Mouse (Mus musculus) liver, embryonic 13.5 days (tissue): ENCODE results near the gene Gdf11. TPM values are rescaled to one million over a fixed set of nuclear protein-coding genes. Genes with fewer than 3 reads are reported as not detected.

Experiments used
- ATAC-seq: fragments of 200-750 bp; cut with Nextera tagmentation; 2 replicates; pipeline ENCODE4 v1.8.0; 2017; ENCODE audit warnings: low read depth, mild to moderate bottlenecking, moderate number of reproducible peaks, moderate library complexity
- DNase-seq: peaks from one replicate; pipeline ENCODE4 v3.0.0; 2022
- H3K27ac ChIP-seq: fragments of 300-500 bp; sonication (generic); 2 replicates; pipeline ENCODE4 v1.5.1; 2015; ENCODE audit warnings: moderate library complexity, mild to moderate bottlenecking, inconsistent platforms
- H3K27me3 ChIP-seq: fragments of 300-500 bp; sonication (generic); 2 replicates; pipeline ENCODE4 v1.6.1; 2015; ENCODE audit warnings: mild to moderate bottlenecking, inconsistent platforms
- H3K36me3 ChIP-seq: fragments of 300-500 bp; sonication (generic); 2 replicates; pipeline ENCODE4 v1.6.1; 2015; ENCODE audit warnings: mild to moderate bottlenecking, inconsistent platforms
- H3K4me1 ChIP-seq: fragments of 300-500 bp; sonication (generic); replicated peaks from 2 replicates; pipeline ENCODE4 v1.6.1; 2015; ENCODE audit warnings: inconsistent platforms
- H3K4me2 ChIP-seq: fragments of 300-500 bp; sonication (generic); 2 replicates; pipeline ENCODE4 v1.6.1; 2015; ENCODE audit warnings: inconsistent platforms, mild to moderate bottlenecking, moderate library complexity
- H3K4me3 ChIP-seq: fragments of 300-500 bp; sonication (generic); replicated peaks from 2 replicates; pipeline ENCODE4 v1.5.1; 2015; ENCODE audit warnings: mild to moderate bottlenecking, inconsistent platforms
- H3K9ac ChIP-seq: fragments of 300-500 bp; sonication (generic); 2 replicates; pipeline ENCODE4 v1.6.1; 2015; ENCODE audit warnings: mild to moderate bottlenecking, inconsistent platforms
- H3K9me3 ChIP-seq: fragments of 300-500 bp; sonication (generic); replicated peaks from 2 replicates; pipeline ENCODE4 v1.6.1; 2016; ENCODE audit warnings: inconsistent platforms
- WGBS: fragments of 180-500 bp; shearing (Covaris S2); methylation state at CpG from one replicate; pipeline ENCODE4 v1.1.7; 2015; ENCODE audit not compliant: insufficient replicate concordance; 5-methylcytosine and 5-hydroxymethylcytosine counted together
- polyA plus RNA-seq: library from polyadenylated mRNA; unstranded; fragments of >200 nt; fragmentation: Nextera tagmentation; extraction: Ambion mirVana; gene quantifications from 2 replicates; pipeline ENCODE4 v1.2.1, GENCODE M21; 2015

The Gdf11 gene
- polyA plus RNA-seq, 1 experiment from 2014 or later, result 0.43 TPM

- Histone ChIP-seq H3K9ac (no peak overlapping the region), H3K4me3 (no peak overlapping the region), H3K4me2 (no peak overlapping the region), H3K9me3 (no peaks in the 10 kb centered on the region), H3K27ac (no peak overlapping the region), H3K36me3 (no peaks in the 10 kb centered on the region), H3K4me1 (0 out of 2 replicates have a peak, but pooled peaks cover 8% of the 10 kb centered on the region), H3K27me3 (peaks cover 74% of the 10 kb centered on the region)
- DNase-seq, result no peak
- ATAC-seq, result no peak
- 56% methylated on average over 7 of the region's 7 CpGs for WGBS
Measured at GRCm38 (mm10) chr10:128929638-128930378, 38.3 kb upstream of the Gdf11 start.

GRCm38 (mm10) chr10:128928356-128928755, 36.8 kb upstream of the Gdf11 start:
- H3K27ac ChIP-seq, result no peak overlapping the region
- no peaks in the 10 kb centered on the region for H3K9me3 ChIP-seq
- WGBS, result 30% methylated on average over 4 of the region's 4 CpGs
- no peak for DNase-seq
- no peaks in the 10 kb centered on the region for H3K36me3 ChIP-seq
- no peak overlapping the region for H3K9ac ChIP-seq
- H3K4me1 ChIP-seq, result peaks cover 11% of the 10 kb centered on the region
- H3K4me2 ChIP-seq, result no peak overlapping the region
- no peak overlapping the region for H3K4me3 ChIP-seq
- ATAC-seq, result no peak
- peaks cover 60% of the 10 kb centered on the region for H3K27me3 ChIP-seq

DNA sequence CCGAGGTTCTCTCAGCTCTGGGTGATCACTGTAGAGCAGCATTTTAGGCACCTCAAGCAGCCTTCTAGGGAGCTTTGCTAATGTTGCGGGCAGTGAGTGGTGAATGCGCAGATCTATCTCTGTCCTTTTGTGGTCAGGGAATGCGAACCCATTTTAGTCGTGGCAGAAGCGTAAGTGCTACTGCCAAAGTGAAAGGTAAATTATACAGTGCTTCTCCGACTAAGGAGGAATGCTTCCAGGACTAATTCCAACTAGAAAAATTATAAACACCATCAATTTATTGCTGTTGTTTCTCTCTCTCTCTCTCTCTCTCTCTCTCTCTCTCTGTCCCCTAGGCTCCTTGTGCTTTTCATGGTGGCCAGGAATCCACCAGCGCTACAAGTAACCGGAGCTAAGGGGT, 32.4 kb upstream of the Gdf11 start, which contains the start of gene Bloc1s1:
Bloc1s1 (minus strand) TSS at position 101 of the 400 bp plus-strand sequence.
- no peaks in the 10 kb centered on the region for H3K9me3 ChIP-seq
- H3K4me3 ChIP-seq, result peak within 1 kb of the TSS; percentile 90
- peaks cover 20% of the 10 kb centered on the region; the same call in 1 of the 2 replicates for H3K27me3 ChIP-seq
- peak within 1 kb of the TSS; percentile 88 for H3K9ac ChIP-seq
- peak within 1 kb of the TSS; percentile 81 for H3K4me2 ChIP-seq
- DNase-seq, result no peak
- no peak for ATAC-seq
- peak within 1 kb of the TSS; percentile 87 for H3K27ac ChIP-seq
- no peaks in the 10 kb centered on the region for H3K36me3 ChIP-seq
- WGBS, result 49% methylated on average over 9 of the region's 9 CpGs
- peaks cover 38% of the 10 kb centered on the region for H3K4me1 ChIP-seq

GRCm38 (mm10) chr10:128923013-128923691, 31.6 kb upstream of the Gdf11 start:
- Histone ChIP-seq H3K9me3 (no peaks in the 10 kb centered on the region), H3K4me3 (peak overlapping the region; percentile 90), H3K27me3 (peaks cover 13% of the 10 kb centered on the region; the same call in 1 of the 2 replicates), H3K4me2 (peak overlapping the region; percentile 81), H3K9ac (peak overlapping the region; percentile 88), H3K4me1 (peaks cover 42% of the 10 kb centered on the region), H3K27ac (peak overlapping the region; percentile 87), H3K36me3 (no peaks in the 10 kb centered on the region)
- under 1% methylated on average over 42 of the region's 42 CpGs for WGBS
- DNase-seq (peak; percentile 90), ATAC-seq (peak; percentile 97)

- Histone ChIP-seq H3K4me1 (peaks cover 44% of the 10 kb centered on the region), H3K4me3 (peak within 1 kb of the TSS; percentile 90), H3K36me3 (peaks cover 3% of the 10 kb centered on the region), H3K27me3 (peaks cover 8% of the 10 kb centered on the region; the same call in 1 of the 2 replicates), H3K9me3 (no peaks in the 10 kb centered on the region), H3K27ac (peak within 1 kb of the TSS; percentile 87), H3K4me2 (peak within 1 kb of the TSS; percentile 81), H3K9ac (peak within 1 kb of the TSS; percentile 88)
- DNase-seq (no peak), ATAC-seq (no peak)
- 23% methylated on average over 1 of the region's 1 CpGs for WGBS
Measured at GRCm38 (mm10) chr10:128922822-128923012, 31.2 kb upstream of the Gdf11 start, which contains the start of gene Rdh5. TSS of gene Rdh5 (minus strand) at chr10:128922888.

DNA sequence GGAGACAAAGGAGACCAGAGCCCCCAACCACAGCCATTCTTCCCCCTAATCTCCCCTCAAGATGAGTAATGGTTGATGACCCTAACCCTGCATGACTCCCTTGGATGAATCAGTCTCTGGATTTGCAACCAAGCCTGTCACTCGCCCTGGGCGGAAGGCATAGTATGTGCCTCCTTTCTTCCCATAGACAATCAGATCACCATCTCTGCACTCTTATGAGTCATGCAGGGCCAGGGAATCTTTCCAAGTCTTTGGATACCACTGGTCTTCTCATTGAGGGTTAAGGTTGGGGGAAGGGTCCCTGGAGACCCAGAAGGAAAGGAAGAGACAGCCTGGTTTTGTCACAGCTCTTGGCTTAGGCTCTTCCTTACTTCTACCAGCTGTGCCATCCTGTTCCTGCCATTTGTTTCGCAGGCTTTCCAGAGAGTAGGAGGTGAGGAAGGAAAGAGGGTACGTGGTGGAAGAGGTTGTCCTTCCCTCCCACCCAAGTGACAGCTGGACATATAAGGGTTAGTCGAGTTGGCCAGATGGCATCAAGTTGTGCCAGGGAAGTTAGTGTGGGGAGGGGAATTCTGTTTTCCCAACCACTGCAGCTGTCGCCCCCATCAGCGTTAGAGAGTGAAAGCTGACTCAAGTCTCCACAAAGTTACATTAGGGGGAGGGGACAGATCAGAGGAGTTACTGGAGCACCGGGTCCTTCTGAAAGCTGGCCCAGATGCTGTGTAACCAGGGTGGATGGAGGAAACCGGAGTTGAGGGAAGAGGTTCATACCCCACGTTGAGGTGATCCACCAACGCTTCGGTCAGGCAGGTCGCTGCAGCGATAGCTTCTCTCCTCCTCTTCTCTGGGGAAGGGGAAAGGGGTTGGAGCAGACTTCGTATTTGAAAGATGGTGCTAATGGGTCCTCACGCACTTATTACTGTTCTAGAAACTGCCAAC, 30.6 kb upstream of the Gdf11 start:
- Histone ChIP-seq H3K36me3 (peaks cover 8% of the 10 kb centered on the region), H3K4me3 (peak overlapping the region; percentile 90), H3K9ac (peak overlapping the region; percentile 88), H3K9me3 (no peaks in the 10 kb centered on the region), H3K4me2 (peak overlapping the region; percentile 81), H3K27ac (no peak overlapping the region), H3K27me3 (0 out of 2 replicates have a peak, but pooled peaks cover 7% of the 10 kb centered on the region), H3K4me1 (peaks cover 48% of the 10 kb centered on the region)
- no peak for ATAC-seq
- 67% methylated on average over 16 of the region's 16 CpGs for WGBS
- DNase-seq, result no peak

DNA sequence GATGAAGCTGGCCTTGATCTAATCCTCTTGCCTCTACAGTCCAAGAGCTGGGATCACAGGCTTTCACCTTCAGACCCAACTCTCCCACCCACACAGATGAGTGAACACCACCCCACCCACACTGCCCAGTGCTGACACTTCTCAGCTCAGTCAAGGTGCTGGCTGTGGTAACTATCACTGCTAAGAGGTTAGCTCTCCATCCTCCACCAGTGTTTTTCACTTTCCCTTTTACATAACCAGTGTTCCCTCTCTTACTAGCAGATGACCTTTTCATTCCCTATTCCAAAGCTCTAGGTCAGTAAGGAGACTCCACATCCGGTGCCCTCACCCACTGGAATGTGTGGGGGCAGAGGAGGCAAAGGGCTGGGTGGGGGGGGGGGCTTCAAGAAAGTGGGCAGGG, 29.7 kb upstream of the Gdf11 start:
- 0 out of 2 replicates have a peak, but pooled peaks cover 3% of the 10 kb centered on the region for H3K27me3 ChIP-seq
- peaks cover 13% of the 10 kb centered on the region for H3K36me3 ChIP-seq
- no peak overlapping the region for H3K9ac ChIP-seq
- no peak for ATAC-seq
- WGBS, result 50% methylated on average over 1 of the region's 1 CpGs
- H3K9me3 ChIP-seq, result no peaks in the 10 kb centered on the region
- no peak for DNase-seq
- H3K27ac ChIP-seq, result no peak overlapping the region
- no peak overlapping the region for H3K4me2 ChIP-seq
- H3K4me3 ChIP-seq, result no peak overlapping the region
- H3K4me1 ChIP-seq, result peaks cover 48% of the 10 kb centered on the region

GRCm38 (mm10) chr10:128920736-128921161, 29.2 kb upstream of the Gdf11 start:
- Histone ChIP-seq H3K27me3 (0 out of 2 replicates have a peak, but pooled peaks cover 3% of the 10 kb centered on the region), H3K4me1 (peaks cover 48% of the 10 kb centered on the region), H3K27ac (no peak overlapping the region), H3K9me3 (no peaks in the 10 kb centered on the region), H3K4me2 (no peak overlapping the region), H3K36me3 (peaks cover 13% of the 10 kb centered on the region), H3K9ac (no peak overlapping the region), H3K4me3 (no peak overlapping the region)
- ATAC-seq (no peak), DNase-seq (no peak)
- WGBS, result 60% methylated on average over 3 of the region's 3 CpGs

DNA sequence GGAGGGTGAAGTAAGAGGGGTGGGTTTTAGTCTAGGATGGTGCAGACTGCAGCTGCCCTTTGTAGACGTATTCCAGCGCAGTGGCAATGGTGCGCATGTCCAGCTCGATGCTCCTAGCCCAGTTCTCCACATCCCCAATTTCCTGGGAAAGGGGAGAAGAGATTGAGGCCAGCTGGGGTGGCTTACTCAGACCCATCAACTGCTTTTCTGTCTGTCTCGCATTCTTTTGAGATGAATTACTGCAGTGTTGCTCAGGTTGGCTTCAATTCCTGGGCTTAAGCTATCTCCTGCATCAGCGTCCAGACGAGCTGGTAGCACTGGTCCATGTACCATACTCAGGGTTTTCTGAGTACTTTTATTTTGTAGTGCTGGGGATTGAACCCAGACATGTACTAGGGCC, 28.4 kb upstream of the Gdf11 start:
- no peak overlapping the region; the same call in 1 of the 2 replicates for H3K27ac ChIP-seq
- DNase-seq (no peak), ATAC-seq (no peak)
- no peak overlapping the region for H3K4me2 ChIP-seq
- H3K9me3 ChIP-seq, result no peaks in the 10 kb centered on the region
- H3K9ac ChIP-seq, result no peak overlapping the region
- H3K36me3 ChIP-seq, result peaks cover 13% of the 10 kb centered on the region
- H3K27me3 ChIP-seq, result 0 out of 2 replicates have a peak, but pooled peaks cover 3% of the 10 kb centered on the region
- H3K4me1 ChIP-seq, result peaks cover 48% of the 10 kb centered on the region
- WGBS, result 81% methylated on average over 7 of the region's 7 CpGs
- H3K4me3 ChIP-seq, result no peak overlapping the region

GRCm38 (mm10) chr10:128919203-128919631, 27.7 kb upstream of the Gdf11 start:
- H3K36me3 ChIP-seq, result peaks cover 13% of the 10 kb centered on the region
- peak; percentile 8 for ATAC-seq
- no peaks in the 10 kb centered on the region for H3K9me3 ChIP-seq
- H3K4me2 ChIP-seq, result no peak overlapping the region
- H3K27ac ChIP-seq, result peak overlapping the region; percentile 51
- no peaks in the 10 kb centered on the region for H3K27me3 ChIP-seq
- peaks cover 47% of the 10 kb centered on the region for H3K4me1 ChIP-seq
- 32% methylated on average over 6 of the region's 6 CpGs for WGBS
- no peak overlapping the region for H3K4me3 ChIP-seq
- no peak overlapping the region for H3K9ac ChIP-seq
- DNase-seq, result no peak

DNA sequence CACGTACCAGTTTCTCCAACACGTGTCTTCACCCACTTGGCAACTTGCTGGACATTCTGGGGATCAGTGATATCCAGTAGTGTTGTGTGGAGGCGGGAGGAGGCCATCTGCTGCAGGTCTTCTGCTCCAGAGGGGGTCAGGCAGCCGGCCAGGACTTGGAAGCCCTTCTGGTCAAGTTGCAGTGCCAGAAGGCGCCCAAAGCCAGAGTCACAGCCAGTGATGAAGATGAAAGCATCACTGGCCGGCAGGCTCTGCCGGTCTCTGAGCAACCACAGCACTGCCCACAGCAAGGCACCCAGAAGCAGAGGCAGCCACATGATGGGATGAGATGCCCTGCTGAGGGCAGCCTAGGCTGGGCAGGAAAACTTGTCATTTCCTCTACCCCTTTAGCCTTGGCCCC, 26.7 kb upstream of the Gdf11 start:
- Histone ChIP-seq H3K27me3 (no peaks in the 10 kb centered on the region), H3K4me1 (peaks cover 38% of the 10 kb centered on the region), H3K9ac (no peak overlapping the region), H3K4me2 (no peak overlapping the region), H3K4me3 (no peak overlapping the region), H3K9me3 (no peaks in the 10 kb centered on the region), H3K27ac (no peak overlapping the region), H3K36me3 (peaks cover 13% of the 10 kb centered on the region)
- 72% methylated on average over 7 of the region's 7 CpGs for WGBS
- no peak for DNase-seq
- ATAC-seq, result no peak
